Mouse (Mus musculus) MN1 (cell line): Measurements from ENCODE around the gene Adam15.

Source experiments
- DNase-seq: peaks from one replicate; pipeline ENCODE4 v3.0.0-alpha.2; 2016; ENCODE audit warnings: low spot score

Gene Adam15

DNA sequence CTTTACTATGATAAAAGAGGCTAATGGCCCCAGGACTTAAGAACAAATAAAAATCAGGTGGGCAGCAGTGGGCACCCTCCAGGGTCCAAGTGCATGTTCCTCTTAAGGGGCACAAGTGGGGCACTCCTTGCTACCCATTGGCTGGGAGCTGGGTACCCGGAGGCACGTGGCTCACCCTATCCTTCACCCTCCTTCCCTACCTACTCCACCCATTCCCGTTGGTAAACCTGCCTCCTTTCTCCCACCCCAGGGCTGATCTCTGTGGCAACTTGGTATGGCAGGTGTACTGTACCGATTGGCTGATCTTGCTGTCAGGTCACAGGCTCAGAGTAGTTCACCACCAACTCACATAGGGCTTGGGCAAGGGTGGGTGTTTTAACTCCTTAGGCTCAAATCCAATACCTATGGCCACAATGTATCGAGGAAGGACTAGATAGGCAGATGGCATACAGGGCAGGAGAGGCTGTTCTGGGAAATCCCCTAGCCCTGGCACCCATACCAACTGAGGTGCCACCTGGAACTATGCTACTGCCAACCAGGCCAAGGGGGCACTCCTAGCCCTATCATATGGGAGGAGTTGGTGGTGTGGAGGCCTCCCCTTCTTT lies 34.0 kb upstream of the Adam15 start:
- DNase-seq: no peak

- no peak for DNase-seq
These were observed 33.2 kb upstream of the Adam15 start for GRCm38 (mm10) chr3:89382950-89383349.

DNA sequence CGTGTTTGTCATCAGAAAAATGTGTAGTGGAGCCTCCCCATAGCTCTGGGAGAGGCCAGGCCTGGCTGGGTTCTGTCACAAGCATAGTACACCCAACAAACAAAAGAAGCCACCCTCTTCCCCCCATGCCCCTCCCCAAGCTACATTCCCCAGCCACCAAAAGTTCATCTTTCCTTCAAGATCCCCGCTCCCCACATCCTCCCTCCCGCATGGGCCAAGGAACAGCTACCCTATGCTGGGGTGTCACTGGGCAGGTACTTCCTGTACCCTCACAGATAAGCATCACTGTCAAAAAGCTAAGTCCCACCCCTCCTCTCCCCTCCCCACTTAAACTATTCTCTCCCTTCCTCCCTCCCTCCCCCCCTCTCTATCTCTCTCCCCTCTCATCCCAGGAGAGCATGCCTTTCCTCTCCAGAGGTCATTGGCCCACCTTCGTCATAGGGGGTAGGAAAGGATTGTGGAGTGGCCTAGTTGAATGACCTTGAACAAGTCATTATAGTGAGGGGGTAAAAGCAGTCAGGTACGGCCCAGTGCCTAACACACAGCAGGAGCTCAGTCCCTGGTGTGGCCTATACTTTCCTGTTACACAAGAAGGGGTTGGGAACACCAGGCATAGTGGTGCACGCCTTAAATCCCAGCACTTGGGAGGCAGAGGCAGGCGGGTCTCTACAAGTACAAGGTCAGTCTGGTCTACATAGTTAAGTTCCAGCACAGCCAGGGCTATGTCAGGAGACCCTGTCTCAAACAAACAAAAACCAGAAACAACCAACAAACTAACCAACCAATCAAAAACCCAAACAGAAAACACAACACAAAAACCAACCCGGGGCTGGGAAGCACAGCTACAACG lies 32.5 kb upstream of the Adam15 start:
- DNase-seq: no peak

DNA sequence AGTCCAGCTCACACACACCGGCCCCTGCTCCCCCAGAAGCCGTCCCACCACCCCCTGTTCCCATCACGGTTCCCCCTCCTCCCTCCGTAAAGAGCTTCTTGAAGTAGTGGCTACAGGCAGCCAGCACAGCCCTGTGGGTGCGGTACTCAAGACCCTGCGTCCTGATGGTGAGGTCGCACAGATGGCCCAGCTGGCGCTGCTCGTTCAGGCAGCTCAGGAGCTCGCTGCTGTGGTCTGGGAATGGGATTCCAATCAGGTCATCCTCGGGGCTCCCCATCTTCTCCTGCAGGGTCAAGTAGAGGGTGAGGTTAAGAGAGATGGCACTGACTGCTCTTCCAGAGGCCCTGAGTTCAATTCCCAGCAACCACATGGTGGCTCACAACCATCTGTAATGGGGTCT lies 31.4 kb upstream of the Adam15 start:
- no peak for DNase-seq

DNA sequence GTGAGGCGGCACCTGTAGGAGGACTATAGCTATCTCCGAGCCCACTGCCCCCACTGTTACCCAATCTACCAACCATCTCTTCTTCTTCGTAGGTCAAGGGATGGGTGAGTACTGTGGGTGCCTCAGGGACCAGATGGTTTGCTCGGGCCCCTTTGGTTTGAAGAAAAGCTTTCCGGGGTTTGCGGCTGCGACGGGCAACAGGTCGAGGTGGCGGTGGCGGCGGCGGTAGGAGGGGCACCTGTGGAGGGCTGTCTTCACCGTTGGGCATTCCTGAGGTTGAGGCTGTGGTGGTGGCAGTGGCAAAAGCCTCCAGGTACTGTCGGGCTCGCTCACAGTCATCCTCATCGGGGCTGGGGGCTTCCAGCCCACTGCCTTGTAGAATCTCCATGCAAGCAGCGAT lies 30.9 kb upstream of the Adam15 start:
- DNase-seq: no peak

DNA sequence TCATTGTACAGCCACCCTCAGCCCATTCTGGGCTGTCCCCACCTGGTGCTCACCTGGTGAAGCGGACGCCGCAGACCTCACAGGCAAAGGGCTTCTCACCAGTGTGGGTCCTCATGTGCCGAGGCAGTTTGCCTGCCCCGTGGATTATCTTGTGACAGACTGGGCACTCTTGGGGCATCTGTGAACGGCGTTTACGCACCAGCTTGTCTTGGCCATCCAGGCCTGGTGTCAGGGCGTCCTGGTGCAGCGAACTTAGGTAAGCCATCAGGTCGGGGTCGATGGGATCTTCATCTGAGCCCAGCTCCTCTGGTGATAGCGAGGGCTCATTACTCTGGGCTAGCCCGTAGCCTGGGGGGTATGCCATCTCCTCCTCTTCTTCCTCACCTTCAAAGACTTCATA lies 30.5 kb upstream of the Adam15 start:
- no peak for DNase-seq

DNA sequence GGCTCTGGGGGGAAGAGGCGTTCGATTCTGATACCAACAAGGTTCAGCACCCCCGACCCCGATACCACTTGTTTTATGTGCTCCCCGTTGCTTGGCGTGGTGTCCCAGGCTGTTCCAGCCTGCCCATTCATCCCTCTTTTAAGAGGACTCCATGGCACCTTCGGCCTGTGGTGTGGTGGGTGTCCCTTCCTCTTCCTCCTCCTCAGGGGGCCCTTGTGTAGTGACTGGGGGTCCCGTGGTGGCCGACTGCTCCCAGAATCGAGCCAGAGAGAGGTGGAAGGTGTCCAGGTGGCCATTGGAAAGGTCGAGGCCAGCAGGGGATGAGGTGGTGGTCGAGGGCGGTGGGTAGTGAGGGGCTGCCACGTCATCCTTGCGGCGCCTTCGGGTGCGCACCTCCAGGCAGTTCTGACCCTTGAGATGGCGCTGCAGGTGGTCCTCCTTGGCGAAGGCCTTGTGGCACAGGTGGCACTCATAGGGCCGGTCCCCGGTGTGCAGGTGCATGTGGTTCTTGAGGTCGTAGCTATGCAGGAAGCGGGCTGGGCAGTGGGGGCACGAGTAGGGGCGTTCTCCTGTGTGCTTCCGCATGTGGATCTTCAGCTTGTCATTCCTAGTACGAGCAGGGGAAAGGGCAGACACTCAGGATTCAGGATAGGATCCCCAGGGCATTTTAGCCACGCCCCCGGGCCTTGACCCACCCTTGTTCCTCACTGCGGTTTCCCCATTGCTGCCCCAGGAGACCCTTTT lies 29.8 kb upstream of the Adam15 start:
- DNase-seq: no peak

DNA sequence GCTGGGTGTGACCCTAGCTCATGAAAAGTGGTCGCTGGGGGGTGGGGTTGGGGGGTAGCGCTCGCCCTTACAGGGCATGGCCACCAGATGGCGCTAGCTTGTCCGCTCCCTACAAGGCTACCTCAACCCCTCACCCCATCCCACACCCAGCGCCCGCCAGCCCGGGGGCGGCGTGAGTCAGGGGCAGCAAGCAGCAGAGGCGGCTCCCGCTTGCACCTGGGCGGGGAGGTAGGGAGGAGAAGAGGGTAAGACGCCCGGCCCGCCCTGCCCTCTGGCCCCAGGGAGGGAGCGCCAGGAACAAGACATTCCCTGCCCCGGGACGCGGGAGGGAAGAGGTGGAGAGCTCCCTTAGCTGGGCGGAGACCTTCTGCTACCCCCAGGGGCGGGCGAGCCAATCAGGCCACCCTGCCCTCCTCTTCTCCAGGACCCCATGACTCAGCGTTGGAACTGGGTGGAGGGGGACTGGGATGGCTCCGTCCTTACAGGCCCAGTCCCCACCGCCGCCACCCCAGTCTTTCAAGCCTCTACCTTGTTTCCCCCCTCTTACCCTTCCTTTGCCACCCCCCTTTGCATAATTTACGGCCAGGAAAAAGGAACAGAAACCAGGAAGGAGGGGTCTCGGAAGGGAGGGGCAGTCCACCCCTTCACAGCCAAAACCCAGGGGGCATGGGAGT lies 28.7 kb upstream of the Adam15 start:
- DNase-seq: peak; percentile 89

DNA sequence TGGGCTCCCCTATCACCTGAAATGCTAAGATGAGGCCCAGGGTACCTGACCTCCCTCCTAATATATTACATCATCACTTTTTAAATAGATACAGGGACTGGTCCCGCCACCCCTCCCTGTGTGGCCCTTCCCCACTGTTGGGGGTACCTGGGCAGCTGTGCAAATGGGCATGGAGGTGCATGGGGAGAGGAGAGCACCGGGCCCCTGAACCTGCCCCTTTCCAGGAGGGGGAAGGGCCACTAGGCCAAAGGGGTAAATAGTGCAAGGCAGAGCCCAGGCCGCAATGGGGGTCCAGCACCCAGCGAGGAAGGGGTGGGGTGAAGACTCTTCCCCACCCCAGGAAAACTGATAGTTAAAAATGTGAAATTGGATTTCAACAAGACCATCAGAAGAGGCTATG lies 28.0 kb upstream of the Adam15 start:
- no peak for DNase-seq

DNA sequence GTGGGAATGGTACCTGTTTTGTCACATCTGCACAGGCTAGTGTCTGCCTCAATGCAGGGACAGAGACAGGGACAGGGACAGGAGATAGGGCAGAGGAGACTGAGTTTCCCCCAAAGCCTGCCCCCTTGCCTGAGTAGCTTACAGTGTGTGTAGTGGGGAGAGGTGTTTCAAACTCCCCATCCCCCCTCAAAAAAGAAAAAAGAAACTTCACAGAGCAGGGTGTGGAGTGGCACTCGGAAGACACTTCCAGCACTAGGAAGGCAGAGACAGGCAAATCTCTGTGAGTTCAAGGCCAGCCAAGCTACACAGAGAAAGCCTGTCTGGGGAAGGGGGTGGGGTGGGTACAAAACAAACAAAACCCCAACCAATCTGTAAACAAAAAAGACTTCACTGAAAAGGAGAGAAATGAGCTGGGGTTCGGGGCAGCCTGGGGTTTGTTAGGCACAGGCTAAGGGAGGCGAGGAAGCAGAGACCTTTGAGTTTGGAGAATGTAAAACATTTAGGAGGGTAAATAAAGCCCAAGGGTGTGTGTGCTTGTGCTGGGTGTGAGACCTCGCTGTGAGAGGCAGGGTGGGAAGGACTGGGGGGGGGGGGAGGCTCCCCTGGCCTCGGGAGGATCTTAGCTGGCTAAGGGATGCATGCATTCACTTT lies 23.9 kb upstream of the Adam15 start:
- no peak for DNase-seq

GRCm38 (mm10) chr3:89367338-89367737 lies 17.5 kb upstream of the Adam15 start:
- DNase-seq: no peak

DNA sequence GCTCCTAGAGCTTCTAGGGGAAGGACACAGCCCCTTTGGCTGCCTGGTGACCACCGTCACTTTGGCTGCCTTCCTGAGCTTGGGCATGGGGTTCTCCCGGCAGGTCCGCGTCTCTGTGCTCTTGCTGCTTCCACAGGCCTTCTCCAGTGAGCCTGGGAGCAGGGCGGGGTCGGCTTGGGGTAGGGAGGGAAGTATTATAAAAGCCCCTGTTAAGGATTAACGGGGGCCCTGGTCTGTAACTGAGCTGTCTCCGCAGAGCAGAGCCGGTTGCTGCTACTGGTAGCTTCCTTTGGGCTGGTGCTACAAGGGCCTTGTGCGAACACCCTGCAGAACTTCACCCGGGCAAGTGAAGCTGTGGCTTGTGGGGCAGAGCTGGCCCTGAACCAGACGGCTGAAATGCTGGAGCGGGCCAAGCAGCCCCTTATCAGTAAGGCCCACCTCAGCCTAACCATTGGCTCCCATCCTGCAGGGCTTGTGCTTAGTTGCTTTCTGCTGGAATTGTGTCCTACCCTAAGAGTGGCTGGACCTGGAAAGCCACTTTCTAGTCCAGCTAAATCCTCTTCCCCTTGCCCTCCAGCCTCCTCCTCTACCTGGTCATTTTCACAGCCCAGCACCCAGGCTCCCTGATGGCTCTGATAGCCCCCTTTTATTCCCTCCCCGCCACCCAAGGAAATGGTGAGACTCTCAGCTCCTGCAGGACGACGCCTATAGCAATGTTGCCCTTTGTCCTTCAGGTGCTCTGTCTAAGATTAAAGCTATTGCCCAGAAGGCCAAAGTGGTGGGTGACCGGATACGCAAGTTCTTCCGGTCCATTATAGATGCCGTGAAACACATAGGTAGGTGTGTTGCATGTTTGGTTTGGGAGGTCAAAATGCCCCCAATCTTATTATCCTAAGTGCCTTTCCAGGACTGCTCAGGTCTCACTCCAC lies 16.0 kb upstream of the Adam15 start:
- DNase-seq: no peak

DNA sequence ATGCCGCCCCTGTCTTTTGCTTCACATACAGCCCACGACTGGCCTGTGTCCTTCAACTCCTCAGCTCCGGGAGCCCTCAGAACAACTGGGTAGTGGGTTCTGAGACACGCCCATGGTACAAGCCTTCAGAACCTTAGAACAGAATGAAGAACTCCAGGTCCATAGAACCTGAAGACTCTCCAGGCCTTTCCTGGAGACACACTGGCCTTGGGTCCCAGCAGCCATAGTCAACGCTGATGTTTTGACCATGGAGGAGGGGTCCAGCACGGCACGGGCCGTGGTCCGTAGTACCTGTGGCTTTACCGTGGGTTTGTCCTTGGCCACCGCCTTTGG lies 15.3 kb upstream of the Adam15 start, which contains the start of gene Dcst1:
TSS of gene Dcst1 (minus strand) at position 101 of the 333 bp plus-strand sequence.
- DNase-seq: no peak

DNA sequence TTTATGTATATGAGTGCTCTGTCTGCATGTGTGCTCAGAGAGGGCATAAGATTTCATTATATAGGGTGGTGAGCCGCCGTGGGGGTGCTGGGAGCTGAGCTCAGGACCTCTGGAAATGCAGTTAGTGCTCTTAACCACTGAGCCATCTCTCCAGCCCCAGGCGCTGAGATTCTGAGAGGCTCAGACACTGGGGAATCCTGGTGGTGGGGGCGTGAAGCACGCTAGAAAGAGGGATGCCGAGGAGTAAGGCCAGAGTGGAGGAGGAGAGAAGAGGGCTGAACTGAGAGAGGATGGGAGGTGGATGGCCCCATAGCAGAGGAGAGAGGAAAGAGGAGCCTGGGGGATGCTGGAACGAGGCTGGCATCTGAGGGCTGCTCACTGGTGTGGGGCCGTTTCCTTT lies 14.8 kb upstream of the Adam15 start:
- no peak for DNase-seq

GRCm38 (mm10) chr3:89361675-89362074 lies 11.9 kb upstream of the Adam15 start, which contains the start of gene Dcst2:
Dcst2 (plus strand) TSS chr3:89361975.
- DNase-seq: no peak

DNA sequence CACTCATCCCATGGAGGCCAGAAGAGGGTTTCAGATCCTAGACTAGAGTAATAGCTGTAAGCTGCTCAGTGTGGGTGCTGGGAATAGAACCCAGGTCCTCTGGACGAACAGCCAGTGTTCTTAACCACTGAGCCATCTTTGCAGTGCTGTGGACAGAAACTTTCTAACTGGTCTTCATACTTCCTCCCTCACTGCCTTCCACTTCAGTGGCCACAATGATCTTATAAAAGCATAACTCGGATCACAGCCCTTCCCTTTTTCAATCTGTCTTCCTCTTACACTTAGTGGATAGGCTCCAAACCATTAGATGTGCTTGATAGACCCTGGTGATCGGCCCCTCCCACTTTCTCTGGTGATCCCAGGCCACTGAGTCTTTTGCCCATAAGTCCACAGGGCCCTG lies 10.4 kb upstream of the Adam15 start:
- DNase-seq: no peak

GRCm38 (mm10) chr3:89359630-89360029 lies 9.8 kb upstream of the Adam15 start:
- peak; percentile 59 for DNase-seq

DNA sequence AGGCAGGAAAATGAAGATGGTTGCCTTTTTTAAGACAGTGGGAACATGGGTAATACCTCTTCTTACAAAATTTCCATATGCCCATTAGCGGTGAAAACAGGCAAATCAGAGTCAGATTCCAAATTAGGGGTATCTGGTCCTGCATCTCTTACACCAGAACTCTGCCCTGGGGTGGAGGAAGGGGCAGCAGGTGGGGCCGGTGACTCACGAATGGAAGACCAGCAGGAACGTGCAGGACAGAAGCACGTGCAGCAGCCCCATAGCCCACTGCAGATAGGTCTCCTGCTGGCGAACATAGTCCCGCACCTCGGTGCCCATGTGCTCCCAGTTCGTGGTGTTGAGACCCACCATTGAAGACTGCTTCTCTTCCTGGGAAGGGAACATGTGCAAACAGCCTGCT lies 6.2 kb upstream of the Adam15 start:
- peak; percentile 50 for DNase-seq

GRCm38 (mm10) chr3:89355512-89355902 lies 5.7 kb upstream of the Adam15 start:
- no peak for DNase-seq

DNA sequence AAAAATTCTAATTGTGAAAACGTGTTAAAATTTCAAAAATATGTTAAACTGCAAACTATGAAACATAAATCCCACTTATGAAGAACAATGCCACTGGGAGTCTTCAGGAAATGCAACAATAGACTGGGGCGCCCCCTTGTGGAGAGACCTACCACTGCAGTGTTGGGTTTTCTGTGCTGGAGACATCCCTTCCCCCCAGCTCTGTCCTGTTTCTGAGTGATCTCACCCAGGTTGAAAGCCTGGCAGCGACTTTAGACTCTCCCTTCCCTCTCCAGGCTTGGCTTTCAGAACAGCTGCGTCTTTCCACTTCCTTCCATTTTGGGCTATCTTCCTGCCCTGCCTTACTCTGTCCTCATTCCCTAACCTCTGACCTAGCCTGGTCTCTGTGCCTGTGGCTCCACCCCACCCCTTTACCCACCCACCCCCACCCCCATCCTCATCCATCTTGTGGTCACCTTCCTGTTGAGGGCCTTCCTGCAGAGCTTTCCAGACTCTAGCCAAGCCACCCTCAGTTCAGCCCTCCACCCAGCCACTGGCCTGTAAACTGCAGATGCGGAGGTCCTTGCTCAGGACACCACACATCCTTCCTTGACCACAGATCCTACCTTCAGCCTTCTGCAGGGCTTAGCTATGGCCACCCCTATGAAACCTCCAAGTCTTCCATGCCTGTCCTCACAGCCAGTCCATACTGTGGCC lies 5.2 kb upstream of the Adam15 start:
- DNase-seq: peak; percentile 93
